Mouse (Mus musculus) lung, adult 2 months (tissue): ENCODE measurements around the gene Mpl.

ENCODE experiments used
- CTCF ChIP-seq: fragments of 200-500 bp; IDR thresholded peaks from 2 replicates; pipeline ENCODE4 v1.5.1; 2011; ENCODE audit warnings: mild to moderate bottlenecking, low read length, control low read depth; ENCODE audit not compliant: insufficient read depth
- POLR2A ChIP-seq: fragments of 200-500 bp; IDR thresholded peaks from 2 replicates; pipeline ENCODE4 v1.6.1; 2011; ENCODE audit warnings: low read depth, mild to moderate bottlenecking, control low read depth, low read length, borderline replicate concordance; ENCODE audit errors: extremely low read depth

DNA sequence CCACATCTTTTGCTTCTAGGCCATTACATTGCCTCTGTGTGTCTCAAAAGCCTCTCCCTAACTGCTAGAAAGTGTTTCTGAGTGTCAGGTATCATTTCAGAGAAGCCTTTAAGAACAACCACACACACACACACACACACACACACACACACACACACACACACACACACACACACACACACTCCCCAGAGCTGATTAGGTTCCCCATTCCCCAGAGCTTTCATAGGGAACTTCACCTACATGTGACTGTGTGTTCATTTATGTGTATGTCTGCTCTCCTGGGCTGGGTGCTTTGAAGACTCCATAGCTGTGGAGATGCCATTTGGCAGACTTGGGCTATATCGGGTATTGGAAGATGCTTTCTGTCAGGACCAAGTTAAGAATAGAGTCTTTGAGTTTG is 31.9 kb downstream of the Mpl start:
- TF ChIP-seq POLR2A (no peak), CTCF (no peak)
